Mouse (Mus musculus) left cerebral cortex, adult 11 months (tissue): ENCODE results near the gene Ugt2b1.
"Not testable (repeated sequence)": the region's sequence is repeated elsewhere in the genome, so short reads cannot be mapped to it uniquely, and the experiment has no call there.

Experiments
- DNase-seq: peaks from one replicate; pipeline ENCODE4 v3.0.0; 2022; ENCODE audit warnings: low spot score

Ugt2b1 gene

DNA sequence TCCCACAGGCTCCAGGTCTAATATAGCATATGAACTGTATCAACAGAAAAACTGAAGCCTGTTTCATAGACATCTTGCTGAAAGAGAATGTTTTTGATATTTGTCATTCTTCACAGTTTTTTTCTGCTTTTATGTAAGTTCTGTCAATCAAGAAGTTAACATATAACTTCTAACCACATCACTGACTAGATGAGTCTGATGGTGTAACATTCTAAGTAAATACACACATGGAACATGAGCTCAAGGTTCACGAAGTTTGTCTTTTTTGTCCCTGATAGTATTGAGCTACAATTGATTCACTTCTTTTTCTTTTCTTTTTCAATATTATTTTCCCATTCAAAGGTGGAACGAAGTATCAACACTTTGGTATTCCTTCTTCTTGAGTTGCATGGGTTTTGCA, at the start of gene Ugt2b1:
TSS of gene Ugt2b1 (minus strand) at position 105 of the 400 bp plus-strand sequence.
- DNase-seq, result no peak

DNA sequence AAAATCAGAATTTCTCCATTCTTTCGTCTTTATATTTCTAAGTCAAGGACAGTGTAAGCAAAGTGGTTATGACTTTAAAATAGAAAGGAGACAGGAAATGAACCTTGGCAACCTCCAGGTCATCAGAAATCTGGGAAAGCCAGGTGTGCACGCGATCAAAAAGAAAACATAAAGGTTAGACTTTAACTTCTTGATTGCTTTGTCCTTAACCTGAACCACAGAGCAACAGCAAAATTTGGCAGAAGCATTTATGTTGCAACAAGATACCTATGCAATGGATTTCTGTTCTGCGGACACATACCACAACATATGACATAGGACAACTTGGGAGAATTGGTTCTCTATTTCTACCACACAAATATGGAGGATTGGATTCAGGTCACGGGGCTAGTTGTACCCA, 40.9 kb upstream of the Ugt2b1 start:
- not testable (repeated sequence) for DNase-seq

DNA sequence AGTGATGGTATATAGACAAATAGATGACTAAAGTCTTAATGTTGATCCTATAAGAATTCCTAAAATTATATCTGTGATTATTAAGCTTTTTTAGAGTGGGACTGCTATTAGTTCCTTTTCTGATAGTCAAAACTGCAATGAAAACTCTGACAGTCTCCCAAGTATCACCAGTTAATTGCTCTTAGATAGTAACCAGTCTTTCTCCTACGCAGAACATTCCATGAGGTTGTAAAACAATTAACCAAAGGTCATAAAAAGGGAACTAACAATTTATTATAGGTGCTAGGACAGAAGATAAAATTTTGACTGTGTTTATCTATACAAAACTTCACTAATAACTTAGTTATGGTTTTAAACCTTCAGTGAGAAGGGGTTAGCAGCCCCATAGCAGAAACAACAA, 36.5 kb upstream of the Ugt2b1 start:
- not testable (repeated sequence) for DNase-seq

DNA sequence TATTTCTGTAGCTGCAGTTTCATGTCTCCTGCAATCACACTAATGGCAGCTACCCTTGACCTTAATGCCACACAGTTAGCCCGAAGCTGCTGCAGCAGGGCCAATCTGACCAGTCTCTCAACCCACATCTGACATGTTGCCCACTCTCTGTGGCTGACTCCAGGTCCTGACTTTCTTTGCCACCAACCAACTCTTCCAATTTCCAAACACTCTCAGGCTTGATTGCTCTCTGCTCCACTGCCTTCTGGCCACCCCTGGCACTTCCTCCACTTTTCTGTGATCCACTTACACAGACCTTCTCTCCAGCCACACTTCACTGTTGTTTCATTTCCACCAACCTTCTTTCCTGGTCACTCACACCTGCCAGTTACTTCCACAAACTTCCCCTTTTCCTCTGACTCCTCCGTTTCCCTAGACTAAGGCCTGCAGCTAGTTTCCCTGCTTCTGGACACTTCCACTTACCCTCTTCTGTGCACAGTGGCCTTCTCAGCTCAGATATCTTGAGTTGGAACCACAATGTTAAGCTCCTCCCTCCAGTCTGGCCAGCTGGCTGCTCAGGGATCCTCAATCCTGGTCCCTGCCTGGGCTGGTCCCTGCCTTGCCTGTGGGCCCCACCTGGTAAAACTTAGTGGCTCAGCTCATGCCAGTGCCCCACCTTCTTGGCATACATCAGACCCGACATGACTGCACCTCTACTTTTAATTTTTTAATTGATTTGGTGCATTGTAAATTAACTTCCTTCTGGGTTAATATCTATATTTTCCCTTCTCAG, 35.4 kb upstream of the Ugt2b1 start:
- DNase-seq, result no peak

DNA sequence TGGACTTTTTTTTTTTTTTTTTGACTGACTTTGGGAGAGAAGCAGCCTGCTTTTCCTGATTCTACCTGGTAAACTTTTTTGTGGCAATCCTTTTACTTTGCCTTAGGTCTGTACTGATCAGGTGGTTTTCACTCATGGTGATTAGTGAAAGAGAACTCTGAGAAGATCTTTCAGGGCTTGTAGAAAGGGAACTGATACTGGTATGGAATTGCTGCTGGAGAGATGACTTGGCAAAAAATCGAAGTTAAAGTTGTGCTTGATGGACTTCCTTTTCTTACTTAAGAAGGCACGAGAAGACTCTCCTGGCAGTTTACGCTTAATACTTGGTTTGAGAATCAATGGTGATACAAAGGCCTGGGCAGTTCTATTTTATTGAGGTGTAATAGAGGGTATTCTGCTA, 34.2 kb upstream of the Ugt2b1 start:
- no peak for DNase-seq

DNA sequence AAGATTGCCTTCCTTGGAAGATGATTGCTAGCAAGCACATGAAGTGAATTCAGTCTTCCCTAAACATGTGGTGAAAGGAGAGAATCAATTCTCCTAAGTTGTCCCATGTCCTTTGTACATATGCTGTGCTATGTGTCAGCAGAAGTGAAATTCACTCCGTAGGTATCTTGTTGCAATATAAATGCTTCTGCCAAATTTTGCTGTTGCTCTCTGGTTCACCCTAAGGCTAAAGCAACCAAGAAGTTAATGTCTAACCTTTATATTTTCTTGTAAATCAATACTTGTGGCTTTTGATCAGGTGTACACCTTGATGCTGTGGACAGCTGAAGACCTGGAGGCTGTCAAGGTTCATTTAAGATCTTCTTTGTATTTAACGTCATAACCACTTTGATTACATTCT, 15.8 kb upstream of the Ugt2b1 start:
- no peak for DNase-seq

DNA sequence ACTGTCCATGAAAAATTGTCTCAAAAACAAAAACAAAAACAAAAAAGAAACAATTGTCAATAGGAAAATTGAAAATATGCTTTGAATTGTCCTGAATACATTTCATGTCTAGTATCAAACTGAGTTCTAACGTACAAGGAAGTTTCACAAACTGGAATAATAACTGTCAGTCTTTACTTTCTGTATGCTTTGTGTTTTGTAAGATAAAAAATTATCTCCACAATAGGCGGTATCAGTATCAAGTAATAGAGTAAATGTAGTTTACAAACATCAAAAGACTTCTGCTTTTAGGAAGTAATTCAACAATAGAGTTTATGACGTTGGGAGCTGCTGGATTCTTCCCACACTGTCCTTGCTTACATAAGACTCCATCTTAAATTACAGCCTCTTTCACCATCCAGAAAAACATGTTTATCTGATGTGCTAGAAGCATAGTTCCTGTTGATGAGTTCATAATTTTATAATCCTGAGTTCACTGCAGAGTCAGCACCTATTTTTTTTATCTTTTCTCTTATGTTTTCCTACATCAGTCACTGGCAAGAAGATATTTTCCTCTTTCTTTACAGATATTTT, 5.6 kb downstream of the Ugt2b1 start:
- DNase-seq, result no peak

DNA sequence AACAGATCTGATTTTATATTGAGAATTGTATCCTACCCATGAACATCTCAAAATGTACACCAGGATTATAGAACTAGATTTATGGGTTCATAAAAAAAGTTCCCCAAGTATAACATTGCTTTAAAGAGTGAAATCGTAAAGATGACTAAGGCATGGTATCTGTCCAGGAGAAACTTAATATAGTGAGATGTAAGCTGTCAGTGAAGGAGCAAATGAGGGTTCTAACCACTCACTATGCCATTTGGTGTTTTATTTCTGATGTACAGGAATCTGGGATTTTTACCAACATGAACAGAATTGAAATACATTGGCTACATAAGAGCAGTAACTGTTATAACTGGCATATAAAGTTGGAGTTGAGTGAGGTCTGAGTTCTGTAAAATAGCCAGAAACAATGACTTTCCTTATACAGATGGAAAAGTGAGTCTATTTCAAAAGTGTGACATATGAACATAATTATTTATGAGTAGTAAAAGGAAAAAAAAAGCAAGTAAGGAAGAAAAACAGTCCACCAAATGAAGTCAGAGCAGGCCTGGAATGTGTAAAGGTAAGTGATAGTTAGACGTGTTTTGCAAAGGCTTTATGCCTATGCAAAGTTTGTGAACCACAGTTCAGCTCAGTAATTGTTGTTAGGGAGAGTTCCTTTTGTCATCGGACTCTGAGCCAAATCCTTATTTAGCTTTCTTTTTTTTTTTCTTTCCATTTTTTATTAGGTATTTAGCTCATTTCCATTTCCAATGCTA, 14.8 kb downstream of the Ugt2b1 start:
- no peak for DNase-seq

DNA sequence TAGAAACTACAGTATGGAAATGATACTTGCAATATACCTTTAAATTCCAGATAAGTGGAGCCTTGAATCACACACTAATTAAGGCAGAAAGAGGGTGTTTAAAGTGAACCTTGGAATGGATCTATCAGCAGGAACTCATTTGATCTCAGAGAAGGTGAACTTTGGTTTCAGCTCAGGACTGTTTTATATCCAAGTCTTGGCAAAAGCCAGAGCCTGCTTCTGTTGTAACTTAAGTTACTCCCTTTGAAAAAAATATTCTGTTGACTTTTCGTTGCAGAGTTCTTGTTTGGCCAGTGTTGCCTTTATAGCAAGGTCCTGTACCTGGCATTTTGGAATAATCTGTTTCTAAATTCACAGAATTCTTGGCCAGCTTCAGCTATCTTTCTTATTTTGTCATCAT, 15.6 kb downstream of the Ugt2b1 start:
- no peak for DNase-seq

DNA sequence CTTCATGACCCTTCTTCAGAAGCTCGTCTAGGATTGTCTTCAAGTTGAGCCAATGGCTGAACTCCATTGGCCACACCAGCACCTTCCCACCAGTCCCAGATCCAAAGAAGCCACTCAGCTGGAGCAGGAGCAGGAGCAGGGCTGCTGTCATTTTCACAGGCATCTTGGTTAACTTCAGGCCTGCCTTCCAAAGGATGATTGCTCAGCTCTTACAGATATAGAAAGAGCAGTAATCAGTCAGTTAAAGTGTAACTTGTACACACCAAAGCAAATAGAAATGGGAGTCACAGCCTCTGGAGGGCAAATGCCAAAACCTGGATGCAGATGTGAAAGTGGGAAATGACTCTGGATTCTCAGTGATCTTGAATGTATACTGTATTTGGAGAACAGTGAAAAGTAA, 19.6 kb downstream of the Ugt2b1 start, which contains the start of gene Ugt2b34:
TSS of gene Ugt2b34 (minus strand) at position 180 of the 400 bp plus-strand sequence.
- DNase-seq, result no peak

DNA sequence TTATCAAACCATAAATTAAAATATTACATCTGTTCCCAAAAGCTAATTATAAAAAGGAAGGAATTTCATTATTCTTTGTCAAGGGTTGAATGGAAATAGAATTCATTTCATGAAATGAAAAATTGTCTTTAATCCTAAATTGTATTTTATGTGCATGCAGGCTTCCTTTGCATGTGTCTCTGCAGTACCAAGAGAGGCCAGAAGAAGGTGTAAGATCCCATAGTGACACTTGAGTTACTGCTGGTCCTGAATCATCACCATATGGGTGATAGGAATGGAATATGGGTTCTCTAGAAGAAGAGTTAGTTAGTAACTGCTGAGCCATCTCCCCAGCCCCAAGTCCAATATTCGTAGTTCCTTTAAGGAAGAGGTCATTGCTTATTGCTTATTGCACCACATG, 36.4 kb downstream of the Ugt2b1 start:
- DNase-seq, result no peak

DNA sequence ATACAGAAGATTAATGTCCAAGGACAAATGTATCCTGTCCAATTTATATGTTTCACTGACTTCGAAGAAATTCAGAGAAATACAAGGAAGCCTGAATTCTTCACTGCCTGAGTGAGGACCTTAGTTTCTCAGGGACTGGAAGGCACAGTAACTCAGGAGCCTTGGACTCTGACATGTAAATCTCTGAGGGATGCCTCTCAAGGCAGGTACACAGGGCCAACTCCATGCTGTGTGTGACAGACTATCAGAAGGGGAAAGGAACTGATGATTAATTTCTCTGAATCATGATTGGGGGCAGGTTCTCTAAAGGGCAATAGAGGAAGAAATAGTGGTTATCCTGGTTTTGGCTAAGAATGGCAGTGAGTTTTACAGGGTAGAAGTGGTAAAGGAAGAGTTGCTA, 37.9 kb downstream of the Ugt2b1 start:
- DNase-seq, result no peak

DNA sequence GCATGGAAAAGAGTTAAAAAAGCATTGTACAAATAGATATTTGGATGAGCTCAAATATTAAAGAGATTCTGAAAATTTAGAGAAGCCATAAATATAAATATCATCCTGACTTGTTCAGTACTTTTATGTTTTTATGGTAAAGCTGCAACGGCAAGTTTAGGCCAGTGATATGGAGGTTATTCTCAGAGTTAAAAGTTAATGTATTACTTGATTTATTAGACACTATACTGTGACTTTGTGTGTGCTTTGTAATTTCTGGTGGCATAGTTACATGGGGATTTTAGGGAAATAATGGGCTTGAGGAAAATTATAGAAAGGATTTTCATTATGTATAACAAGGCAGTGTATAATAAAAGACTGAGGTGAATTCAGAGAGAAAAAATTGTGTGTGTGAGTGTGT, 39.2 kb downstream of the Ugt2b1 start:
- DNase-seq, result no peak

DNA sequence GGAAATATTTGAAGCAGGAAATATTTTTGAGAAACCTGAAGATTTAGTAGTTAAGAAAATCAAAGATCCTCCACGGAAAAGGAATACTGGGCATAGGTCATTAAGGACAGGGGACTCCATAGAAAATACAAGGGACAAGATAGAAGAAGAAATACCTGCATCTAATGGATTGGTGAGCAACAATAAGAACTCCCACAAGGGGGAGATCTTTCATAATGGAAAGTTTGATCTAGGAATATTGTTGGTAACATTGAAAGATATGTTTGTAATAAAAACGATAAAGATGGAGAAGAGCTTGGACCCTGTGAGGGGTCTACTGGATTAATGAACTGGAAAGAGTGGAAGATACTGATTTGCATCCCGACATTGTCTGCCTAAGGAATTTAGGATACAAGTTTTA, 39.7 kb downstream of the Ugt2b1 start:
- peak; percentile 7 for DNase-seq

DNA sequence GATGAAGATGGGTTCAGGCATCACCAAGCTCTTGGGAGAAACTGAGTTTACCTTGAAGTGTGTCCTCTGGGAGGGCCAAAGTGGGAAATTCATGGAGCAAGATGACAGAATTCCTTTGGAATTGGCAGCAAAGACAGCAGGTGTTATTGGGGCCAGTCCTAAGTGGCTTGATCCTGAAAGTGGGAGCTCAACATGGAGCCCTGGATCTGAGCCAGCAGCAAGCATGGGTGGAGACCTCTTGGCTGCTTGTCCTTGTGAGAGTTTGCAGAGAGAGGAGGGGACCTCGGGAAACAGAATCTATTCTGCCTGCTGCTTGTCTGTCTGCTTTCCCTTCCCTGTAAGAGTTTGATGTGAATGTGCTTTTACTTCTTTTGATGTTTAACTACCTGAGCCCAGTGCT, 54.5 kb downstream of the Ugt2b1 start:
- DNase-seq, result no peak
